Mouse (Mus musculus) cerebellum, adult 2 months (tissue): ENCODE data around the gene Kcnj16. TPM values are rescaled to one million over a fixed set of nuclear protein-coding genes. Genes with fewer than 3 reads are reported as not detected.

Source experiments
- DNase-seq, 2 experiments: peaks; one replicate each; pipeline ENCODE4 v3.0.0; 2021
- H3K27ac ChIP-seq: fragments of 200-500 bp; 2 replicates; pipeline ENCODE4 v1.5.1; 2012; ENCODE audit warnings: low read length, control low read depth, inconsistent platforms; ENCODE audit not compliant: insufficient read depth
- H3K27me3 ChIP-seq: fragments of 200-500 bp; 2 replicates; pipeline ENCODE4 v1.6.1; 2012; ENCODE audit warnings: inconsistent platforms, mild to moderate bottlenecking, low read length, moderate library complexity; ENCODE audit not compliant: control insufficient read depth, insufficient read depth
- H3K4me1 ChIP-seq: fragments of 200-500 bp; 2 replicates; pipeline ENCODE4 v1.6.1; 2011; ENCODE audit warnings: low read length; ENCODE audit not compliant: control insufficient read depth, insufficient read depth
- H3K4me3 ChIP-seq: fragments of 200-500 bp; replicated peaks from 2 replicates; pipeline ENCODE3; 2011; ENCODE audit warnings: mild to moderate bottlenecking, low read depth, low read length, control low read depth; ENCODE audit not compliant: insufficient read depth
- CTCF ChIP-seq: fragments of 200-500 bp; IDR thresholded peaks from 2 replicates; pipeline ENCODE4 v1.5.1; 2011; ENCODE audit warnings: low read depth, mild to moderate bottlenecking, control low read depth, low read length, moderate library complexity, borderline replicate concordance; ENCODE audit not compliant: insufficient read depth
- POLR2A ChIP-seq: fragments of 200-500 bp; IDR thresholded peaks from 2 replicates; pipeline ENCODE4 v1.6.1; 2011; ENCODE audit warnings: low read length, control low read depth, borderline replicate concordance; ENCODE audit not compliant: insufficient read depth
- WGBS: fragments of 180-500 bp; shearing (Covaris S2); methylation state at CpG from one replicate; pipeline ENCODE4 v1.1.7; 2018; 5-methylcytosine and 5-hydroxymethylcytosine counted together
- polyA plus RNA-seq: library from polyadenylated mRNA; depleted of rRNA; stranded (reverse); fragments of >200 nt; gene quantifications from 2 replicates; pipeline ENCODE4 v1.2.3, GENCODE M21; 2012

Kcnj16 gene
- polyA plus RNA-seq, 1 experiment = 20.0 TPM

GRCm38 (mm10) chr11:111020211-111020610 is 52.4 kb downstream of the Kcnj16 start:
- no peak for DNase-seq
- 50% methylated on average over 2 of the region's 2 CpGs for WGBS
- Histone ChIP-seq H3K27ac (no peak overlapping the region), H3K4me1 (no peaks in the 10 kb centered on the region), H3K4me3 (no peak overlapping the region), H3K27me3 (no peaks in the 10 kb centered on the region)
- TF ChIP-seq POLR2A = no peak
- no peak for TF ChIP-seq CTCF

DNA sequence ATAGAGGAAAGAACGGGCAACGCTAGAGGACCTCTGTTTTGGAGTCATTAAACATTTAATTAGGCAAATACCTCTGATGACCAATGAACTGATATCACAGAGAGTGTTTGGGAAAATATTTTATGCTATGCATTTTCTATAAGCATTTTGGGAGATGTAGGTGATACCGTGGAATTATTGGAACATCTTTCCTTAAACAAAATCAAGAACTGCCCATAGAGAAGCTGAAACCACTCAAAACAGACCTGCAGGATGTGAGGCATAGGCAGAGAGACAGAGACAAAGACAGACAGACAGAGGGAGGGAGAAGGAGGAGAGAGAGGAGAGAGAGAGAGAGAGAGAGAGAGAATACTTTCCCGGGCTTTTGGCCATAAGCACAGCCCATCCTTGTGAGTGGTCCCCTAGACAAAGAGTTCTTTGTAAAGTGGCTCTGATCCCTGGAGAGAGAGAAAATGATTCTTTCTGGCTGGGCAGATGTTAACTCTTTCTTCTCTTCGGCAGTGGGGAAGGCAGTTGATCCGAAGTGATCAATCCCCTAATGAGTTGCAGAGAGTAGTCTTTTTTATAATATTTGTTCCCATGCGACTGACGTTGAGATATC is 54.9 kb downstream of the Kcnj16 start:
- TF ChIP-seq CTCF = no peak
- no peak for TF ChIP-seq POLR2A
- DNase-seq = peak in 1 of 2 experiments; percentile 5
- Histone ChIP-seq H3K4me1 (no peaks in the 10 kb centered on the region), H3K4me3 (no peak overlapping the region), H3K27me3 (no peaks in the 10 kb centered on the region), H3K27ac (no peak overlapping the region)
- WGBS = 19% methylated on average over 8 of the region's 8 CpGs

GRCm38 (mm10) chr11:111042175-111042574 is 74.3 kb downstream of the Kcnj16 start:
- H3K4me3 ChIP-seq = no peak overlapping the region
- no peak overlapping the region for H3K27ac ChIP-seq
- no peaks in the 10 kb centered on the region for H3K4me1 ChIP-seq
- 39% methylated on average over 5 of the region's 5 CpGs for WGBS
- H3K27me3 ChIP-seq = no peaks in the 10 kb centered on the region
- no peak for TF ChIP-seq CTCF
- TF ChIP-seq POLR2A = no peak
- DNase-seq = no peak

- DNase-seq = no peak
- WGBS = 89% methylated on average over 4 of the region's 4 CpGs
- Histone ChIP-seq H3K27me3 (no peaks in the 10 kb centered on the region), H3K4me3 (no peak overlapping the region), H3K27ac (no peak overlapping the region), H3K4me1 (no peaks in the 10 kb centered on the region)
- no peak for TF ChIP-seq POLR2A
- TF ChIP-seq CTCF = no peak
Observed at GRCm38 (mm10) chr11:111043298-111043697, 75.5 kb downstream of the Kcnj16 start.

GRCm38 (mm10) chr11:111054252-111054651 is 86.4 kb downstream of the Kcnj16 start:
- 92% methylated on average over 3 of the region's 3 CpGs for WGBS
- no peak for TF ChIP-seq POLR2A
- TF ChIP-seq CTCF = no peak
- H3K27me3 ChIP-seq = no peaks in the 10 kb centered on the region
- no peak overlapping the region for H3K4me3 ChIP-seq
- DNase-seq = no peak
- no peaks in the 10 kb centered on the region for H3K4me1 ChIP-seq
- no peak overlapping the region for H3K27ac ChIP-seq

DNA sequence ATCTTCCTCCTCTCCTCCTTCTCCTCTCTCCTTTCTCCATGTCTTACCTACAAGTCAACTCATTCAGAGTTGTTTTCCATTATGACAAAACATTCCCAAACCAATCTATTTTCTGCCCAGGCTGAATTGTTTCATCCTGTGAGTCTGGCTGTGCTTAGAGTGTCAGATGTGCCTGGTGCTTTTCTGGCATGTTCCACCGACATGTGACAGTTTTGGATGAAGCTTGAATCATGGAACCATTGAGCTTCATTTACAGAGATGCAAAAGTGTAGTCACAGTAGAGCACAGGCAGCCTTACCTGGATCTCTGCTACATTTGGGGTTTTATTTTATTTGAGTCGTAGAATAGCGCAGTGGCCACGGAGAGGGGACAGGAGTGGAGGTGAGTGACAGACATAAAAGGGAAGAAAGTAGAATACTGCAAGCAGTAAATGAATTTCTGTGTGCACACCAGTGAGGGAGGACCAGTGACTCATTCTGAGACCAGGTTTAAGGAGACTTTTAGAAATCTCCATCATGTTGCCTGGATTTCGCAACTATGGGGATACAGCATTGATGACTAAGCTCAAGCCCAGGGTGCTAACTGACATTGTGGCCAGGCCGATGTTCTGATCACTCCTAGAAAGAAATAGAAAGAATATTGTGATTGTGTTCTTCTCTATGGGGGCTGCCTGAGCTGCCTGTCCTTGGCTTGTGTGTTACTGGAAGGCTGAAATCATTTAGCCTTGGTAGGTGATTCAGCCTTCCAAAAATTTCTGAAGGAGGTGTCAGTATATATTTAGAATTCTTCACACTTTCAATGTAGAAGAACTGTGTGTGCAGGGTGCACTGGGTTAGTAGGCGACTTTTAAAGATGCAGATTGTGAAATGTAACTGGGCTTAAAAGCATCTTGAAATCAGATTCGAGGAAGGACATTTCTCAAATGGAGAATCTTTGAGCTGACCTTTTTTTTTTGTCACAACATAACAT is 87.3 kb downstream of the Kcnj16 start:
- no peak for DNase-seq
- WGBS = 77% methylated on average over 8 of the region's 8 CpGs
- Histone ChIP-seq H3K4me1 (no peaks in the 10 kb centered on the region), H3K27ac (no peak overlapping the region), H3K27me3 (no peaks in the 10 kb centered on the region), H3K4me3 (no peak overlapping the region)
- TF ChIP-seq CTCF (no peak), POLR2A (no peak)

DNA sequence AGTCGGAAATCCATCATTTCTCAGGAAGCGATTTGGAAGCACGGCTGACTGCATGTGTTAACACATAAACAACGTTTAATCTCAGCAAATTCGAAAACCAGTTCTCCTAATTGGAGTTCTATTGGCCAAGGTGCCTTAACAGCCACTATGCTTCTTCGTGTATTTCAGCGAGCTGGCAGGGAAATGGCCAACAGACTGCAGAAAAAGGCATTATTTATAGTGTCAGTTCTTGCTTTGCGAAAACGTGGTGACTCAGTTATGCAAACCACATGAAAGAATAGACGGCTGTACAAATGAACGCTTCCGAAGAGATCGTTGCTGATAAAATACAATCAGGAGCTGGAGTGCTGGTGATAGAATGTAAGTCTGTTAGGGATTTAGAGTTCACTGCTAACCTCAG is 88.2 kb downstream of the Kcnj16 start:
- Histone ChIP-seq H3K4me1 (no peaks in the 10 kb centered on the region), H3K27ac (no peak overlapping the region), H3K4me3 (no peak overlapping the region), H3K27me3 (no peaks in the 10 kb centered on the region)
- DNase-seq = no peak
- TF ChIP-seq CTCF = no peak
- no peak for TF ChIP-seq POLR2A
- 74% methylated on average over 13 of the region's 13 CpGs for WGBS

GRCm38 (mm10) chr11:111057435-111057834 is 89.6 kb downstream of the Kcnj16 start:
- Histone ChIP-seq H3K27ac (no peak overlapping the region), H3K4me1 (no peaks in the 10 kb centered on the region), H3K27me3 (no peaks in the 10 kb centered on the region), H3K4me3 (no peak overlapping the region)
- WGBS = 98% methylated on average over 4 of the region's 4 CpGs
- DNase-seq = no peak
- TF ChIP-seq CTCF = no peak
- TF ChIP-seq POLR2A = no peak
